Mouse (Mus musculus): ENCODE data around the gene Thbd.

- TF ChIP-seq POLR2AphosphoS2 (IDR thresholded peaks at IDR 0.05; ENCODE audit: low read length), result no peak
- TF ChIP-seq POLR2A (IDR thresholded peaks at IDR 0.05; ENCODE audit: control insufficient read depth in 1 of 2, insufficient read depth in 1 of 2, low read depth in 1 of 2, low read length in 2 of 2, poor library complexity in 1 of 2), result no peak
- TF ChIP-seq HCFC1 (IDR thresholded peaks at IDR 0.05; ENCODE audit: low read depth, low read length), result no peak
Observed at GRCm38 (mm10) chr2:148446446-148446845, 38.5 kb upstream of the Thbd start.

Data from MEL (cell line).